Mouse (Mus musculus): ENCODE measurements at regions not wholly inside any gene's neighbourhood (a gene's known extent, or its start where the extent isn't known, plus 50 kb on each side); places are given as distances from the start of the nearest gene placed in this dataset.
"Not testable (repeated sequence)": the region's sequence is repeated elsewhere in the genome, so short reads cannot be mapped to it uniquely, and the experiment has no call there.

DNA sequence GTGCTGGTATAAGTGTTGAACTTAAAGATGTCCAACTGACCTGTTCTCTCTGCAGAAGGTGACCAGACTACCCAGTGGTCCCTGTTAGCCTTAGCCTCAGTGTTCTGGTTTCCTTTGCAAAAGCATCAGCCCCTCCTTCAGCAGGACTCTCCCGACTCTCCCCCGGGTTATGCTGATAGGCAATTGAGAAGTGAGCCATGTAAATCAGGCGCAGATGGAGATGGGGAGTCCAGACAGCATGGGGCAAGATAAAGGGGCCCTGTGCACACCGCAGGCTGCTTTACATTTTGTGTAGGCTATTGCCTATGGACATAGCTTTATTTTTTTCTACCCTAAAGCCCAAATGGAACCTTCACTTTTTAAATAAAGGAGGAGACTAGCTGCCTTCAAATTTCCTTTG is 213.0 kb downstream of the Med10 start:
- no peak for DNase-seq

- DNase-seq, result no peak
Observed at GRCm38 (mm10) chr13:70017535-70017934, 215.3 kb downstream of the Med10 start.

- DNase-seq, result no peak
Observed at GRCm38 (mm10) chr13:70019999-70020838, 218.0 kb downstream of the Med10 start.

DNA sequence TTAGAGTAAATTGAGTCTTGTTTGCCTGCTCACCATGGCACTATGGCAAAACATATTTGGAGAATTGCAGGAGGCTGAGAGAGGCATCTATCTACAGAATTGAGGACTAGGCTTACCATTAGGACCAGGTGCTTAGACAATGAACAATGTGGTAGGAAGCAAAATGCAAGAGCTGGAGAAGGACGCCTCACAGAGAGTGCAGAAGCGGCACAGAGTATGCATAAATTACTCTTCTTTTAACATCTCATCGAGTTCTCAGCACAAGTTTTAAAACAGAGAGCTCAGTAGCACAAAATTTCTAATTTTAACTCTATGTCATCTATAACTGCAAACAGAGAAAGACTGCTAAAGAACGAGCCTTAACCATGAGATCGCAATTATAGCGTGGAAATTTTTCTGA is 231.1 kb downstream of the Med10 start:
- no peak for DNase-seq

GRCm38 (mm10) chr13:70033763-70034162 is 231.6 kb downstream of the Med10 start:
- no peak for DNase-seq

DNA sequence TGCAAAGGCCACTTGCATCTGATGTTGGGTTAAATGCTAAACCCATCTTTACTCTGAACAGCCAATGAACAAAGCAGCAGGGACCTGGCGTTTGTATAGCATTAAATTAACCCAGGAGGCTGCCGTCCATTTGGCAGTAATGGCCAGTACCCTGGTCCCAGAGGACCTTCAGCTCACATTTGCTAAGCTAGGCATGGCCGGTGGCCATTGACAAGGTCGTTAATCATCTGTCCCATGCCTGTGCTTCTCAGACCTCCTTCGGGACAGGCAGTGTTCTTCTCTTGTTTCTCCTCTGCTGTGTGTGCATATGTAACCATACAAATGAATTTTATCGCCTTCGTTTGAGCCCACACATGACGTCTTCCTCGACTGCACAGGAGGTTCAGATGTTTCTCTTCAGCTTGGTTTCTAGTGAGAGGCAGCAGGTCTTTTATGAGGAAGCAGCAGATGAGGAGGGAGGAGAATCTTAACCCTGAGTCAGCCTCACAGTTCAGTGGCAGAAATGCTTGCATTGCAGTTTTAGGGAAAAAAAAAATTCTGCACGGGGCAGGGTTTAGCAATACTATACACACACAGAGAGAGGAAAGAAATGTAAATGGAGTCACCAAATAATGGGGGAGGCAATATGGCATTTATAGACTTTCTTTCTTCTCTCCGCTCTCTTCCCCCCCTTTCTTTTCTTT is 235.9 kb downstream of the Med10 start:
- DNase-seq, result no peak

GRCm38 (mm10) chr13:70057920-70058319 is 255.7 kb downstream of the Med10 start:
- no peak for DNase-seq

DNA sequence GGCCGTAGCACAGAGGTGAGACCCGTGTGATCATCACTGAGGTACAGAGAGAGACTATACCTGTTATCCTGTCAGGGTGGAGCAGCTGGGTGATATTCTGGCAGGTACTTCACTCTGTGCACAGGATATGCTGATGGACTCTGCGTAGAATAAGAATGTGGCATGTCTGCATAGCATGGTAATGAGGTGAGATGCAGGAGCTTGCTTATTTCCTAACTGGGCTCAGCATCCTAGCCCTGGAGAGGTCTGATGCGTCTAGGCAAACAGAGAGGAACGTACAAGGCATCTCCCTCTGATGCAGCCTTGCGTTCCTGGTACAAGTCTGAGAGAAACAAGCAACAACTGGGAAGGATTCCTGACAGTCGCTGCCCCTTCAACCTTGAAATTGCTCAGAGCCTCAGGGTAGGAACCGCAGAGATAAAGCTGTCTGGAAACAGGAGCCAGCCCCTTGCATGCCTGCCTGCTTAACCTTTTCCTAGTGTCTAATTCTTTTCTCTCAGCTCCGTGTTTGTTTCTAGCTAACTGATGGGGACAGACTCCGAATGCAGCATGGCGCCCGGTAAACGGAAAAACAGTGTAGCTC is 259.3 kb downstream of the Med10 start:
- DNase-seq, result no peak

GRCm38 (mm10) chr13:70073655-70074054 is 271.5 kb downstream of the Med10 start:
- DNase-seq, result no peak

- DNase-seq, result no peak
Observed at GRCm38 (mm10) chr13:70075353-70075752, 273.2 kb downstream of the Med10 start.

DNA sequence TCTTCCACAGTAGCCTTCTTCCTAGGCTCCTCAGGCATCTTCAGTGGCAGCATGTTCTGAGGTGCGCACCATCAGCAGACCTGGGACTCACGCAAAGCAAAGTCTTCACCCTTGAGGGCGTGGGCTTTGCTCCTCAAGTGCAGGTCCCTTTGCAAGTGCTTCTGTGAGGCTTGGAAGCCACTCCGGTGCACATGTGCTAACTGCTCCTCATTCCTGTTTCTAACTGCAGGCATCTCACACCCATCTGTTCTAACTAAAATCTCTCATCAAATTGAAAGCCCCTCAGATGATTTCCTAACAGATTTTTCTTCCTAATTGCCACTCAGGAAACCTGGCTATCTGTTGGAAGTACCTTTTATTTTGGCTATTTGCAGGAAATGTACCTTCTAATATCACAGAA is 278.9 kb downstream of the Med10 start:
- no peak for DNase-seq

DNA sequence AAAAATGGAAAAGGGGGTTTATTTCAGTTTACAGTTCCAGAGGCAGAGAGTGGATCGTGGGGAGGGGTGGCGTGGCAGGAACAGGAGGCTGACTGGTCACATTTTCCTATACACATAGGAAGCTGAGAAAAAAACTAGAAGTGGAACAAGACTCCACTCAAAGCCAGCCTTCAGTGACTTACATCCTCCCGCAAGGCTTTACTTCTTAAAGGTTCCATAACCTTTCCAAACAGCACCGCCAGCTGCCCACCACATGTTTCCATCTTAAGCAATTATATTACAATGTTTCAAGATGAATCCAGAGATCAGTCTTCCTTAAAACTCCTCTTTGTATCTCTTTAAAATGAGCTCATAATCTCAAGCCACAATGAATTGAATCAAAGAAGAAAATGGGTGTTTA is 290.7 kb downstream of the Med10 start:
- DNase-seq, result no peak

GRCm38 (mm10) chr13:70093970-70094369 is 291.8 kb downstream of the Med10 start:
- no peak for DNase-seq

DNA sequence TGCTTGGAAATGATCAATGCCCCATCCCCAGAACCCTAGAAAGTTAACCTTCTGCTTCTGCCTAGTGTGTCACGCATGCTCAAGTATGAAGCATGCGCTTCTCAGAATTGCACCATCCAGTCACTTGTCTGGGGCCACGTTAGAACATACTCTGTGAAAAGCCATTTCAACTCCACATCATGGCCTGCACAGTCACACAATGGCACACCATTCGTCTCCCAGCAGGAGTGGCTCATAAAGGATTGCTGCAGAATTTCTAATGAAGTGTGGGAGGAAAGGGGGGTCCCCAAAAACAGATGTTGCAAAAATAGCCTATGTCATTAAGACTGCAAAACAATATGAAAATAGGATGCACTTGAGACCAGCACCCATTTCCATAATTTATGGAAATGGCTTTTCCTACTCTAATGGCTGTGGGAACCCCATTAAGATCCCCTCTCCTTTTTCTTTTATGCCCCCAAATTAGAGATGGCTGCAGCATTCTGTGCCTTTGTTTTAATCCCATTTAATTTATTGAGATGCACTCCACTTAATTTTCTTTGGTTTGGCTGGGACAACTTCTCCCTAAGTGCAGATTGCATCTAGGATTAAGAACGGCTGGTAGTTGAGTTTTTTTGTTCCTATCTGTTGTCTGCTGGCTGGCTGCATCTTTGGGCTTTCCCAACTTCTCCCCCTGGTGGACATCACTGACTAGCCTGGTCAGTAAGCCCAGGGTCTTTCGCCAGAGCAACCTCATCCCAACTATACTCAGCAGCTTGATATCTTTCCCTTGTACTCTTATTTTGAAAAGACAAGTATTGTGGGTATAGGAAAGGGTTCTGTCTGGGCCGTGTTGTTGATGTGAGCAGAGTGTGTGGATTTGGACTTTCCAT is 294.5 kb downstream of the Med10 start:
- DNase-seq, result no peak

DNA sequence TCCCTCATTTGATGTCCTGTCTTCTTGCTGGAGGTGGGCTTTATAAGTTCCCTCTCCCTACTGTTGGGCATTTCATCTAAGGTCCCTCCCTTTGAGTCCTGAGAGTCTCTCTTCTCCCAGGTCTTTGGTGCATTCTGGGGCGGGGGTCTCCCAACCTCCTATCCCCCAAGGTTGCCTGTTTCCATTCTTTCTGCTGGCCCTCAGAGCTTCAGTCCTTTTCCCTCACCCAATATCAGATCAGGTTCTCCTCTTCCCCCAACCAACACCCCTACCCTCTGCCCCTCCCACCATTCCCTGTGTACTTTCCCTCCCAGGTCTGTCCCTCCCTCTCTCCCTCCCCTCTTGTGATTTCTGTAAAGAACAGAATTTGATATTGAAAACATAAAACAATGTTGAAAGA is 297.9 kb downstream of the Med10 start:
- not testable (repeated sequence) for DNase-seq

DNA sequence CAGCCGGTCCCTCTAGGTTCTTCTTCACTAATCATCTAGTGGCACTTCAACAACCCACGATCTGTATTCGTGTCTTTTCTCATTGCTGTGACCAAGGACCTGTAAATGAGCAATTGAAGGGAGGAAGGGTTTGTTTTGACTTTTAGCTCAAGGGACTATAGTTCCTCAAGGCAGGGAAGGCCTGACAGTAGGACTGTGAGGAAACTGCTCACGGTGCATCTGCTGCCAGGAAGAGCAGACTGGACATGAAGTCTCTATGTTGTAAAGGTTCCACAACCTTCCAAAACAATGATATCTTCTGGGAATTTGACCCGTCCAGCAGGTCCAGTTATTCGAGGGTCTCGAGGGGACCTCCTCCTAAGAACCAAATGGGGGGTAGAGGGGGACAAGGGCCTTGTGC is 300.8 kb downstream of the Med10 start:
- no peak for DNase-seq

DNA sequence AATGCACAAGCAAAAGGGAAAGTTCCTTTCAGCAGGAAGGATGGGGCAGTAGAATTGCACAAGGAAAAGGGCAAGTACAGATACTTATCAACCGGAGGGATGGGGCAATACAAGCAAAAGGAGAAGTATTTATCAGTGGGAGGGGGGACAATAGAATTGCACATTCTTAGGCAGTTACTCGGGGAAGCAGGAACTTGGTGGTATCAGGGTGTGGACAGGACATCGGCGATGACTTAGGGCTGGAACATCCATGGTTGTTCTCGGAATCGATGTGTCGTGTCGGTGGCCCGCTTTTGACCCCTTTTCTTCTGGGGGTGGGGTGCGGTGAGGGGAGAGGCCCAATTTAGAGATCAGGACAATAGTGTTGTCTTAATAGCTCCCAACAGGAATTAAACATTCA is 301.3 kb downstream of the Med10 start:
- DNase-seq, result not testable (repeated sequence)

GRCm38 (mm10) chr13:70103903-70104302 is 301.7 kb downstream of the Med10 start:
- no peak for DNase-seq

GRCm38 (mm10) chr13:70115576-70115975 is 313.4 kb downstream of the Med10 start:
- DNase-seq, result no peak

DNA sequence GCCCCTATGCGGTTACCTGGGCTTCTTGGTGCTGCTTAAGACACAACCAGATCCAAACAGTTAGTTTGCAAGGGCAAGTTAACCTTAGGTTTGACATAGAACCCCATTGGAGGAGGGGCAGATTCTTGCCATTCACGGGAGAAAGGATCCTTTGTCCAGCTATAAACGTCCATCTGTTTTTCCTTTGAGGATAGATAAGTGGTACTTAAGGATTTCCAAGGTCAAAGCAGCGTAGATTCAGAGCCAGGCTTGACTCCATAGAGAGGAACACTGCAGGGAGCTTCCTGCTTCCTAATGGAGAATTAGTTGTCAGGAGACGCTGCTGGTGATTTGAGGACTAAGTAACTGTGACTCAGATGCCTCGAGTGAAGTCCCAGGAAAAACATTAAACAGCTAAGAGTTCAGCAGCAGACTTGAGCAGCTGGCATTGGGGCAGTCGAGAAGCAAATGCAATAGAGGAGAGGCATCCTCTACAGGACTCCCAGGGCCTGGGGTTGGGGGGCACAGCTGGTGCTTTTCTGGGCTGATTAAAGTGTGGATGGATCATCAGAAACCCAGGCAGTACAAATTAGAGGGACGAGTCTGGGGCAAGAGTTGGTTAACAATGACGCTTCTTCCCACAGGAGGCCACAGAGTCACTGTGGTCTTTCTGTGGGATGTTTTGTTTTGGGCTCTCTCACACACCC is 322.8 kb downstream of the Med10 start:
- DNase-seq, result no peak

DNA sequence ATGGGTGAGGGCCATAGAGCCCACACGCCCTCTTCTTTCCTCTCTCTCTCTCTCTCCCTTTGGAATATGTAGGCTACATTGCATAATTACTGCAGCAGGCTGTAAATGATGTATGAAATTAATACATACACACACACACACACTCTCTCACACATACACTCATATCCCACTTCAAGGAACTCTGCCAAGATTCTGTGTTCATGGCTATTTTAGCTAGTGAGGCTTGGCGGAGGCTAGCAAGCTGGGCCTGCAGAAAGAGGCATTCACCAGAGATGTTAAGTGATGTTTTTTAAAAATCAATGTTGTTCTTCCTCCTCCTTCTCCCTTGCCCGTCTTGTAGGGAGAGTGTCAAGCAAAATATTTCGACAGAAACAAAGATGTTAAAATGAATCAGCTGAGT is 325.1 kb downstream of the Med10 start:
- no peak for DNase-seq

GRCm38 (mm10) chr13:70134544-70134943 is 332.3 kb downstream of the Med10 start:
- no peak for DNase-seq

Measured in kidney, postnatal 36 days (tissue).